Mouse (Mus musculus) left cerebral cortex, adult 11 months (tissue): ENCODE data around the gene Grap.
A peak's percentile ranks its signal among the peaks of the same experiment; 100 is the strongest.
"Not testable (repeated sequence)": the region's sequence is repeated elsewhere in the genome, so short reads cannot be mapped to it uniquely, and the experiment has no call there.

ENCODE experiments used
- DNase-seq: peaks from one replicate; pipeline ENCODE4 v3.0.0; 2022; ENCODE audit warnings: low spot score

Gene Grap

DNA sequence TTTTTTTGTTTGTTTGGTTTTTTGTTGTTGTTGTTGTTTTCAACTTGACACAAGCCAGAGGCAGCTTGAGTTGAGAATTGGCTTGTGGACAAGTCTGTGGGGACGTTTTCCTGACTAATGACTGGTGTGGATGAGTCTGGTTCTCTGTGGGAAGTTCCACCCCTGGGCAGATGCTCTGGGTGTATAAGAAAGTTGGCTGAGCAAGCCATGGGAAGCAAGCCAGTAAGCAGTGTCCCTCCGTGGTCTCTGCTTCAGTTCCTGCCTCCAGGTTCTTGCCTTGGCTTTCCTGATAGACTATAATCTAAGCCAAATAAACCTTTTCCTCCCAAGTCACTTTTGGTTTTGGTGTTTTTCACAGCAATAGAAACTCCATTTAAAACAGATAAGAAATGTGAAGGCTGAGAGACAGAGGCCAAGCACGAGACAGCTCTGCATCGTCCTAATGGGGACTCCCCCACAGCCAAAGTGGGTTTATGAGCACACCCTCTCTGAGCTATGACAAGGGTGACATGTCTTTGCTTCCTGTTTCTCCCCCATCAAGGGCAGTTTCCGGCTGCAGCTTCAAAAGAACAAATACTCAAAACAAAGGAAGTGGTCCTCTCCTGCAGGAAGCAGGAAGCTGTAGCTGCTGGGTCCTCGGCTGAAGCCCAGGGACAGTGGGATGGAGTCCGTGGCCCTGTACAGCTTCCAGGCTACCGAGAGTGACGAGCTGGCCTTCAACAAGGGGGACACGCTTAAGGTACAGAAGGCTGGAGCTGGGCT is at the start of gene Grap:
Grap (plus strand) TSS at position 580 of the 762 bp plus-strand sequence.
- no peak for DNase-seq

GRCm38 (mm10) chr11:61608072-61608471 is 45.0 kb upstream of the Grap start:
- no peak for DNase-seq

DNA sequence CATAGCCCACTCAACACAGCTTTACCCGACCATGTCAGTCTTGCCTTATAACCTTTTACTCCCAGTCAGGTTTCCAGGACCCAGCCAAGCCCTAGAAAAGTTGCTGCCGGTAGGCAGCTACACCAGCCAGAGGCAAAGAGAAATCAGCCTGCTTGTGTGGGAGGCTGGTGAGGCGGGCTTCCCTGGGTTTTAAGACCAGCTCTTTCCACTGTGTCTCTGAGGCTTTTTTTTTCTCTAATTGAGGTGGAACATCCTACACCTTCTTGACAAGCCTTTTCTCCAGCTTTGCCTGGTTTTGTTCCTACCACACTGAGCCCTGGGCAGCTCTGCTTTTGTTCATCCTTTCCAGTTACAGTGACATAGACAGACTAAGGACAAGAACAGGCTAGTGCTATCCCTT is 41.9 kb upstream of the Grap start:
- DNase-seq = no peak

GRCm38 (mm10) chr11:61612116-61612635 is 40.9 kb upstream of the Grap start:
- no peak for DNase-seq

DNA sequence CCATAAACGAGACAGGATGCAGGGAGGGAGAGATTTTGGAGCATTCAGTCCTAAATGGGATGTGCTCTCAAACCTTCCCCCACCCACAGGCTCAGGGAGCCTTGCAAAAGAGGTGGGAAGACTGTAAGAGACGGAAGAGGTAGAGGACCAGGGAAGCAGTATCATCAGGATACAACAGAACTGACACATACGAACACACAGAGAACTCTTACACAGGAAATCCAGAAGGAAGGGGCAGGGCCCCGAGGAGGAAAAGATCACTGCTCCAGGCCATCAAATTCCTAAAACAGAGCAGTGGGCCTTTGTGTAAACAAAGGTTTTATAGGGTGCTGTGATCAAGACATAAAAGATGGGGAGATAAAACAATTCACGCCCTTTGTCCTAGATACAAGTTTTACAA is 38.7 kb upstream of the Grap start:
- DNase-seq = no peak

DNA sequence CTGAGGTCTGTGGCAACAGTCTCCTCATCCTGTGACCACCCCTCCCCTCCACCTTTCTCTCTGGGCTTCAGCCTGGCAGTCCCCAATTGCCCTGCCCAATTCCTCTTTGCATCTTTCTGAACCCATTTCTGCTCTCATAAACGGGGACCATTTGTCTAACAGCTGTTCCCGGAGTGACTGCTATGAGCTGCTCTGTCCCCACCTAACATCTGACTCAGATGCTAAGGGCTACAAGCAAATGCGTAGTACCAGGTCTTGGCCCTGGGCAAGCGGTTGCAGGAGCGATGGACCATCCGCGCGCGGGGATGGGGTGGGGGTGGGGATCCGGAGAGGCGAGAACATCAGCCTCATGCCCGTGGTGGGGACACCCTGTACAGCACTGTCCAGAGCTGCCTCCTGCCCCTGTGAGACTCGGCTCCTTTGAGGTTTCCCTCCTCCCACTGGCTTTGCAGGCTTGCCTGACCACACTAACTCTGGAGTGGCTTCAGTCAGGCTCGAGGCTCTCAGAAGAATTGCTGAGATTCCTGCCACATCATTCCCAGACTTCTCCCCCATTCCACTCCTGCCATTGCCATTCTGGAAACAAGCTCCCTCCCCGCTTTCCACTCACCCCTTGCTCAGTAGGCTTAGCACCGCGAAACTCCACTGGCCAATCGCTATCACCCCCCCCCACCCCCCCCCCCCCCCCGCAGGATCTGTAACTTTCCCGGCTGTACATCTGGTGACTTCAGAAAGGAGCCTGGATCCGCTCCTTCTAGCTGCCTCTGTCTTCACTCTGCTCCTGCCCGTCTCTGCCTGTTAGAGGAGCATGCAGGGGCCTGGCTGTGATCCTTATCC is 37.2 kb upstream of the Grap start:
- no peak for DNase-seq

- no peak for DNase-seq
These were observed 36.4 kb upstream of the Grap start for GRCm38 (mm10) chr11:61616523-61617292.

- no peak for DNase-seq
These were observed 35.6 kb upstream of the Grap start for GRCm38 (mm10) chr11:61617293-61617975.

GRCm38 (mm10) chr11:61618131-61618530 is 34.9 kb upstream of the Grap start:
- no peak for DNase-seq

GRCm38 (mm10) chr11:61618571-61618970 is 34.5 kb upstream of the Grap start:
- DNase-seq = no peak

- no peak for DNase-seq
These were observed 33.7 kb upstream of the Grap start for GRCm38 (mm10) chr11:61619356-61619755.

DNA sequence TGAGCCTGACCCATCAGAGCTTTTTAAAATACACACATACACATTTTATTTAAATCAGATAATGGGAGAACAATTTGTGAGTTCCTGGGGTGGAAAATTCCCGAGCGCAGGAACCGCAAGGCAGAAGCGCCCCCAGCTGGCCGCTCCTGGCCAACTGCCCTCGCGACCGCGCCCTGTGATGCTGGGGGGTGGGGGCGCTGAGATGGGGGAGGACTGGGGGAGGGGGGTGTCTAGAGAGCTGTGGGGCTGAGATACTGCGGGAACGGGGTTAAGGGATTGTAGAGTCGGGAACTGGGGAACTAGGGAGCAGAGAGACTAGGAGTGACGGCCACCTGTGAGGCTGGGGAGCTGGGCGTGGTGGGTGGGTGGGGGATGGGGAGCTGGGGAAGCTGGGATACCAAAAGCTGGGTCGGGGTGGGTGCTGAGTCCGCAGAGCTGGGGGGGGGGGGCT is 33.2 kb upstream of the Grap start:
- no peak for DNase-seq

DNA sequence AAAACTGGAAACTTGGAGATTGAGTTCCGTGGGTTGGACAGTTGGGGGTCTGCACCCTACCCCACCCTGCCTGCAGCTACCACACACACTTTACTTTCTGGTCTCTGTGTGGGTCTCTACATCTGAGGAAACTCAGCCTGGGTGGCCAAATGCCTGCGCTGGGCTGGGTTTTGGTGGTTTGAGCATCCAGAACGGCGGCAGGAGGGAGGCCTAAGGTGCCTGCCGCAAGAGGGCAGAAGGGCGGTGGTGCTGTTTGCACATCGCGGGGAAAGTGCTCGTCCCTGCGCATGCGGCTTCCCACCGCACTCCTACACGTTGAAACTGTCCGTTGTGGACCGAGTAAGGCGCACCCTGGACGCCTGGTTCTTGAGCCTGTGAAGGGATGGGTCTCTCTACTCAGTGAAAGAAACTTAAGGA is 32.8 kb upstream of the Grap start:
- DNase-seq = peak; percentile 75

- no peak for DNase-seq
These were observed 32.3 kb upstream of the Grap start for GRCm38 (mm10) chr11:61620762-61621161.

DNA sequence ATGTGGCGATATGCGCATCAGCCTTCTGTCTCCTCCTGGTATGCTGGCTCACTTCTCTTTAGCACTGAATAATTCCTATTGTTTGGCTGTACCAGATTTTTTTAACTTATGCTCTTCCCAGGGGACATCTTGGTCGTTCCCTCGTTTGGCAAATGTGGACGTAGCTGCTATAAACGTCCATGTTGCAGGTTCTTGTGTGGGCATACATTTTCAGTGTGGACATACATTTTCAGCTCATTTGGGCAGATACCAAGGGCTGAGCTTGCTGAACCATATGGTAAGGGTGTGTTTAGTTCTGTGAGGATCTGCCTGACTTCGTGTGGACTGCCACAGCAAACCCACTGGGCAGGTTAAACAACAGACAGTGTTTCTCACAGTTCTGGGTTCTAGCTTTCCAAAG is 27.9 kb upstream of the Grap start:
- no peak for DNase-seq

- no peak for DNase-seq
These were observed 26.6 kb upstream of the Grap start for GRCm38 (mm10) chr11:61626509-61626908.

- DNase-seq = no peak
These were observed 23.4 kb upstream of the Grap start for GRCm38 (mm10) chr11:61629621-61630020.

DNA sequence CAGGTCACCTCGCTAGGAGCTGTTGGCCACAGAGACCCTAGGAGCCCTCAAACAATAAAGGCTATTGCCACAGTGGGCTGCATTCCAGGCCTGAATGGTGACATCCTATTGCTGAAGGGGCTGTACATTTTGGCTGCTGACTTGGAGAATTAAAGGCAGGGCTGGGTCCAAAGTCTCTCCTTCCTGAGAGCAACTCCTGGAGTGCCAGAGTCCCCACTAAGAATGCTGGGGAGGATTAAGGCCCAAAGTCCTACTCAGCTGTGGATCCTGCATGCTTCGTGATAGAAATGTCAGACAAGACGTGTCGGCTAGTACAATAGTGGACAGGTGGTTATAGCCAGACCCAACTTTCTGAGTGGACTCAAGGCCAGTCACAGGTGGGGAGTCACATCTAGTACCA is 16.8 kb upstream of the Grap start:
- not testable (repeated sequence) for DNase-seq

DNA sequence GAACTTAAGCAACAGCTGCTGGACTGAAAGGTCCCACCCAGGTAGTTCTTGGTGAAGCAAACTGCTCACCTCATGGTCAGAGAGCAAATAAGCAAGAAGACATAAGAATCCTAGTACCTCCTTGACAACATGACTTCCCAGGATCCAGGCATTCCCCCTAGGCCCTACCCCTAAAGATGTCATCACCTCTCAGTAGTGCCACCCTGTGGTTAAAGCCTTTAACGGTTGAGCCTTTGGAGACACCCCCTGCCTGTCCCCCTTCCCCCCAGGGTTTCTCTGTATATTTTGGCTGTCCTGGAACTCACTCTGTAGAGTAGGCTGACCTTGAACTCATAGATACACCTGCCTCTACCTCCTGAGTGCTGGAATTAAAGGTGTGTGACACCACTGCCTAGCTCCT is 15.7 kb upstream of the Grap start:
- DNase-seq = no peak

GRCm38 (mm10) chr11:61637856-61638255 is 15.2 kb upstream of the Grap start:
- no peak for DNase-seq

DNA sequence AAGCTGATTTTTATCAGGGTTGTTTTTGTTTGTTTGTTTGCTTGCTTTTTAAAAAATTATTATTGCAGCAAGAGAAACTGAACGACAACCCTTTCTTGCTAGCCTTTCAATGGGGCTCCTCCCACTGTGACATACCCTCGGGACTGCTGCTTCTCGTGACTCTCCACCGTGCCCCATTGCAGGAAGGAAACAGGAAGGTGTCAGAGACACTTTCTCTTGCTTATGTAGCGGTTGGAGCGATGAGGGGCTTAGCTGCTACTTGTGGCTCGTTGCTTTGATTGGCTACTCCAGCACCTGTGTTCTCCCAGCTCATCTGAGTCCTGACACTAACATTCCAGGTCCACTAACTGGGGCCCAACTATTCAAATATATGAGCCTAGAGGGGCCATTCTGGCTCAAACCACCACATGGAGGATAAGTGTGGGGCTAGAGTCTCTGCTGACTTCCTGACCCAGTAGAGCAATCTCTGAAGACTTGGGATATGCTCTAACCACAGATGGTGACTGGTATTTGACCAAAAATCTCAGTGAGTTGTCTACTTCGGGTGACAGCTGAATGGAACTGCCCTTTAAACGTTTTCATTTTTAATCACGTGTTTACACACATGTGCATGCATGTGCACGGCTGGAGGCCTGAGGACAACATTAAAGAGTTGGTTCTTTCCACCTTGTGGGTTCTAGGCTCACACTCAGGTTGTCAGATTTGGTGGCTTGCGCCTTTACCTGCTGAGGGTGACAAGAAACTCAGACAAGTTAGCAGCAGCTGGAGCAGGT is 14.1 kb upstream of the Grap start:
- no peak for DNase-seq
